Mouse (Mus musculus): ENCODE measurements around the gene Lhfp. TPM values are rescaled to one million over a fixed set of nuclear protein-coding genes. Genes with fewer than 3 reads are reported as not detected.

Lhfp gene
- polyA plus RNA-seq, 1 experiment, result 17.8 TPM

DNA sequence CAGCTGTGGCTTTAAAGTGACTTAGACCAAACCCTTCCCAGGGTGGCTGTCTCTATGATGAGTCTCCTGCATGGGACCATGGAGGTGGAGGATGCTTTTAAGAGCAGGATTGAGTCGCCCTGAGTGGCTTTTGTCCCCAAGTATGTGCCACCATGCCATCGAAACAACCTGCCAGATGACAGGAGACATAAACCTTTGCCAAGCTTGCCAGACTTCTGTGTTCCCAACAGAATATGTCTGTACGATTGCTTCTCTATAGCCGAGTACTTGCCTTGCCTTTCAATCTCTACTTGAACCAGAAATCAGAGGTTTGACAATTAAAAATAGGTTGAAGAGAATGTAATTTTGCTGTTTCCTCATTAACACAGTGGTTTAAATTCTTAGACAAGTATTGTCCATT is 32.9 kb downstream of the Lhfp start:
- H3K27me3 ChIP-seq (ENCODE audit: control insufficient read depth, insufficient read depth, insufficient read length), result no peaks in the 10 kb centered on the region
- TF ChIP-seq MYOD1 (IDR thresholded peaks at IDR 0.05; ENCODE audit: control insufficient read depth in 1 of 3, insufficient read length in 2 of 3, low read depth in 2 of 3) (no peak), POLR2AphosphoS2 (IDR thresholded peaks at IDR 0.05; ENCODE audit: insufficient read length, low read depth) (no peak), POLR2A (IDR thresholded peaks at IDR 0.05; ENCODE audit: insufficient read length, low read depth) (no peak), USF1 (IDR thresholded peaks at IDR 0.05; ENCODE audit: low read depth) (no peak), E2F4 (IDR thresholded peaks at IDR 0.05; ENCODE audit: insufficient read depth) (no peak), MYOG (IDR thresholded peaks at IDR 0.05; ENCODE audit: control insufficient read depth in 1 of 3, insufficient read depth in 1 of 3, insufficient read length in 2 of 3, low read depth in 2 of 3) (no peak), TCF3 (IDR thresholded peaks at IDR 0.05; ENCODE audit: insufficient read length, low read depth) (no peak)
- no peak overlapping the region for H3K4me2 ChIP-seq (ENCODE audit: low read depth)
- no peaks in the 10 kb centered on the region for H3K36me3 ChIP-seq (ENCODE audit: control insufficient read depth, insufficient read depth)
- no peak overlapping the region for H3ac ChIP-seq (ENCODE audit: control insufficient read depth, insufficient read length)
- H3K4me3 ChIP-seq, result no peak overlapping the region
- H3K79me2 ChIP-seq (ENCODE audit: control insufficient read depth, insufficient read depth), result peaks cover 9% of the 10 kb centered on the region

DNA sequence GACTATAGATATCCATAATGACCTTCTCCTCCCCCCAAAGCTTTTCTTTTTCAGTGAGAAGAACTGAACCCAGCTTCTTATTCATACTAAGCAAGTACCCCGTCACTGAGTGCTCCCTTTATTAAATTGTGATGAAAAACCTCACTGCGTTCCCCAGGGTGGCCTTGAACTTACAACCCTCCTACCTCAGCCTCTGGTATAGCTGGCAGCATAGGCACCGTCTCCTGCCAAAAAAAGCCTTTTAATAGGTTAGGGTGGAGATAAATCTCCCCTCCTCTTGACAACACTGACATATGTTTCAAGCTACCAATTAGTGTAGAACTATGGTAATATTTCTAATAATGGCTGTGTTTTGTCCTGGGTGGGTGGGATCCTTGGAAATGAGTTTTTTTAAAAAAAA is 33.4 kb downstream of the Lhfp start:
- TF ChIP-seq POLR2A (IDR thresholded peaks at IDR 0.05; ENCODE audit: insufficient read length, low read depth), result no peak
- TF ChIP-seq MYOG (IDR thresholded peaks at IDR 0.05; ENCODE audit: control insufficient read depth in 1 of 3, insufficient read depth in 1 of 3, insufficient read length in 2 of 3, low read depth in 2 of 3), result no peak
- TF ChIP-seq USF1 (IDR thresholded peaks at IDR 0.05; ENCODE audit: low read depth), result no peak
- no peak for TF ChIP-seq SRF (IDR thresholded peaks at IDR 0.05; ENCODE audit: control insufficient read depth, insufficient read length, low read depth)
- TF ChIP-seq CEBPB (IDR thresholded peaks at IDR 0.05; ENCODE audit: insufficient read depth, poor library complexity, severe bottlenecking), result no peak
- TF ChIP-seq REST (IDR thresholded peaks at IDR 0.05; ENCODE audit: insufficient read depth, insufficient read length), result no peak
- TF ChIP-seq TCF3 (IDR thresholded peaks at IDR 0.05; ENCODE audit: insufficient read length, low read depth), result no peak
- TF ChIP-seq MYOD1 (IDR thresholded peaks at IDR 0.05; ENCODE audit: control insufficient read depth in 1 of 3, insufficient read length in 2 of 3, low read depth in 2 of 3), result no peak
- no peak for TF ChIP-seq MAX (IDR thresholded peaks at IDR 0.05; ENCODE audit: low read depth)
- no peak for TF ChIP-seq E2F4 (IDR thresholded peaks at IDR 0.05; ENCODE audit: insufficient read depth)
- TF ChIP-seq POLR2AphosphoS2 (IDR thresholded peaks at IDR 0.05; ENCODE audit: insufficient read length, low read depth), result no peak
- TF ChIP-seq TCF12 (IDR thresholded peaks at IDR 0.05; ENCODE audit: insufficient read depth, poor library complexity, severe bottlenecking), result no peak
- H3K36me3 ChIP-seq (ENCODE audit: control insufficient read depth, insufficient read depth), result no peaks in the 10 kb centered on the region
- no peak overlapping the region for H3K4me3 ChIP-seq
- H3K4me2 ChIP-seq (ENCODE audit: low read depth), result no peak overlapping the region
- H3ac ChIP-seq (ENCODE audit: control insufficient read depth, insufficient read length), result no peak overlapping the region
- H3K27me3 ChIP-seq (ENCODE audit: control insufficient read depth, insufficient read depth, insufficient read length), result no peaks in the 10 kb centered on the region
- peaks cover 8% of the 10 kb centered on the region for H3K79me2 ChIP-seq (ENCODE audit: control insufficient read depth, insufficient read depth)

DNA sequence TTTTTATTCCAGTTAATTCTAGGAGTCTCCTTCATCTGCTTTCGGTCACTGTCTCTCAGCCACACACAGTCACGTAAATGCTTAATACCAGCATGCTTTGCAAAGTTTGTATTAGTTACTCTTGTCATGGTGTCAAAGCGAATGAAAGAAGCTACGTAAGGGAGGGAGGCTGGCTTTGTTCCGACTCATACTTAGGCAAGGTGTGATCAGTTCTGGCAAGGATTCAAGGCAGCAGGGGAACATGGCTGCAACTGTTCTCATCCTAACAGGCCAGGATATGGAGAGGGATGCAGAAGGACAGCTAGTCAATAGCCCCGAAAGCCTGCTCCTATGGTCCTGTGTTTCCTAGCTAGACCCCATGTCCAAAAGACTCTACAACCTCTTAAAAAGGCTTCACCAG is 39.0 kb downstream of the Lhfp start:
- H3K27me3 ChIP-seq (ENCODE audit: control insufficient read depth, insufficient read depth, insufficient read length), result no peaks in the 10 kb centered on the region
- H3ac ChIP-seq (ENCODE audit: control insufficient read depth, insufficient read length), result no peak overlapping the region
- H3K36me3 ChIP-seq (ENCODE audit: control insufficient read depth, insufficient read depth), result no peaks in the 10 kb centered on the region
- H3K4me3 ChIP-seq, result no peak overlapping the region
- no peak overlapping the region for H3K4me2 ChIP-seq (ENCODE audit: low read depth)
- H3K79me2 ChIP-seq (ENCODE audit: control insufficient read depth, insufficient read depth), result no peaks in the 10 kb centered on the region
- TF ChIP-seq POLR2AphosphoS2 (IDR thresholded peaks at IDR 0.05; ENCODE audit: insufficient read length, low read depth), result no peak
- TF ChIP-seq CEBPB (IDR thresholded peaks at IDR 0.05; ENCODE audit: insufficient read depth, poor library complexity, severe bottlenecking), result no peak
- TF ChIP-seq MYOD1 (IDR thresholded peaks at IDR 0.05; ENCODE audit: control insufficient read depth in 1 of 3, insufficient read length in 2 of 3, low read depth in 2 of 3), result no peak
- TF ChIP-seq REST (IDR thresholded peaks at IDR 0.05; ENCODE audit: insufficient read depth, insufficient read length), result no peak
- no peak for TF ChIP-seq USF1 (IDR thresholded peaks at IDR 0.05; ENCODE audit: low read depth)
- no peak for TF ChIP-seq MAX (IDR thresholded peaks at IDR 0.05; ENCODE audit: low read depth)
- TF ChIP-seq POLR2A (IDR thresholded peaks at IDR 0.05; ENCODE audit: insufficient read length, low read depth), result no peak
- TF ChIP-seq TCF12 (IDR thresholded peaks at IDR 0.05; ENCODE audit: insufficient read depth, poor library complexity, severe bottlenecking), result no peak
- no peak for TF ChIP-seq TCF3 (IDR thresholded peaks at IDR 0.05; ENCODE audit: insufficient read length, low read depth)
- no peak for TF ChIP-seq MYOG (IDR thresholded peaks at IDR 0.05; ENCODE audit: control insufficient read depth in 1 of 3, insufficient read depth in 1 of 3, insufficient read length in 2 of 3, low read depth in 2 of 3)
- no peak for TF ChIP-seq E2F4 (IDR thresholded peaks at IDR 0.05; ENCODE audit: insufficient read depth)
- TF ChIP-seq SRF (IDR thresholded peaks at IDR 0.05; ENCODE audit: control insufficient read depth, insufficient read length, low read depth), result no peak

DNA sequence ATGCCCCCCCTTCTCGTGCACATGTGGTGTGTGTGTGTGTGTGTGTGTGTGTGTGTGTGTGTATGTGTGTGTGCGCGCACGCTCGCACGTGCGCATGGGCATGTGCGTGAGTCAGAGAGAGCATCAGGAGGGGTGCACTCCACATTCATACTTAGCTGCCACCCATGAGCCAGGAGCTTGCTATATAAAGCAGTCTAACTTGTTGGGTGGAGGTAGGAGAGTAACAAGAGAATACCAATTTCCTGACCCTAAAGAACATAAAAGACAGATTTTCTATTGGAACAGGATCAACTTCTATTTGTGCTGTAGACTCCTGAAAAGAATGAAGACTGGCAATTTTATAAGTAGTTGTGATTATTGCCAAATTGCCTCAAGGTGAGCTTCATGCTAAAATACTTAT is 39.4 kb downstream of the Lhfp start:
- TF ChIP-seq MYOG (IDR thresholded peaks at IDR 0.05; ENCODE audit: control insufficient read depth in 1 of 3, insufficient read depth in 1 of 3, insufficient read length in 2 of 3, low read depth in 2 of 3) (no peak), TCF12 (IDR thresholded peaks at IDR 0.05; ENCODE audit: insufficient read depth, poor library complexity, severe bottlenecking) (no peak), MYOD1 (IDR thresholded peaks at IDR 0.05; ENCODE audit: control insufficient read depth in 1 of 3, insufficient read length in 2 of 3, low read depth in 2 of 3) (no peak), POLR2A (IDR thresholded peaks at IDR 0.05; ENCODE audit: insufficient read length, low read depth) (no peak), USF1 (IDR thresholded peaks at IDR 0.05; ENCODE audit: low read depth) (no peak), E2F4 (IDR thresholded peaks at IDR 0.05; ENCODE audit: insufficient read depth) (no peak), SRF (IDR thresholded peaks at IDR 0.05; ENCODE audit: control insufficient read depth, insufficient read length, low read depth) (no peak), MAX (IDR thresholded peaks at IDR 0.05; ENCODE audit: low read depth) (no peak), REST (IDR thresholded peaks at IDR 0.05; ENCODE audit: insufficient read depth, insufficient read length) (no peak), CEBPB (IDR thresholded peaks at IDR 0.05; ENCODE audit: insufficient read depth, poor library complexity, severe bottlenecking) (no peak), POLR2AphosphoS2 (IDR thresholded peaks at IDR 0.05; ENCODE audit: insufficient read length, low read depth) (no peak), TCF3 (IDR thresholded peaks at IDR 0.05; ENCODE audit: insufficient read length, low read depth) (no peak)

More for the DNA sequence above, 39.4 kb downstream of the Lhfp start:
- Histone ChIP-seq H3K79me2 (ENCODE audit: control insufficient read depth, insufficient read depth) (no peaks in the 10 kb centered on the region), H3K4me2 (ENCODE audit: low read depth) (no peak overlapping the region), H3K4me3 (no peak overlapping the region), H3K27me3 (ENCODE audit: control insufficient read depth, insufficient read depth, insufficient read length) (no peaks in the 10 kb centered on the region), H3ac (ENCODE audit: control insufficient read depth, insufficient read length) (no peak overlapping the region), H3K36me3 (ENCODE audit: control insufficient read depth, insufficient read depth) (no peaks in the 10 kb centered on the region)

Data from myocyte (in vitro differentiated cells).